Mouse (Mus musculus) mature B cell (primary cell): Measurements from ENCODE around the gene Fancd2.

Experiments
- in situ Hi-C: fragments of 300-500 bp; cut with MboI; formaldehyde crosslinking; loops from 2 replicates; pipeline ENCODE4 v1.14.3; 2019

Gene Fancd2

DNA sequence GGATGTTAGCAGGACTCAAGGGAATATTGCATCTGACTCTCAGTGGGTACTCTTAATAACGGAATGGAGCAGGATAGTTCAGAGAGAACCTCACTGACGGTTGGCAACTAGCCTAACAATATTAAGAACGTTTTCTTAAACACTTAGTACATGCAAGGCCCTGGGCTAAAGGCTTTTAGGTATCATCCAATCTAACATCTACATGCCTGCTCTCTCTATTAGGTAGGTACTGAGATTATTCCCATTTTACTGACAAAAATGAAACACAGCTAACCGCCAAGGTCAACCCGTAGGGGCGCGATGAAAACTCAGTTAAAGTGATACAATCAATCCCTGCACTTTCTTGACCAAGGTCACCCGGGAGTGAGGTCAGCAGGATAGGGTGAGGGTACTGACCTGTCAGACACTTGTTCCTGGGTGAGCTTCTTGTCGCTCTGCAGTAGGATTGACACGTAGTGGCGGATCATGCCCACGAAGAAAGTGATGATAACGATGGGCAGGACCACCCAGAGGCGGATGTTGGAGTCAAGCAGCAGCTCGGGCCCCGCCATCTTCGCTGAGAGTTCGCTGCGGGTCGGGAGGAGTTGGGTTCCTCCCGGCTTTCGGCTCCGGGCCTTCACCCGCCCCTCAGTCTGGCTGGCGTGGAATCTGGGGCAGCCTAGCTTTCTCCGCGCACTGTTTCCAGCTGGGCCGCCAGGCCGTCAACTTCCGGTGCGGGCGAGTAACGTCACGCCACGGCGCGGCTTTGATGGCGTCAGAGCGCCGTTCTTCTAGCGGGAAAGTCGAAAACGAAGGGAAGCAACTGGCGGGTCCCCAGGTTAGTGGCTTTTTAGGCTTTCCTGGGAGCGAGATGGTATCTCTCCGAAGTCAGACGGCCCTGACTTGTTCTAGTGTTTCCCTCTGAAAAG, at the start of gene Fancd2, which contains the start of gene Emc3:
Gene Fancd2, plus strand, starts transcription at position 751 of the 908 bp plus-strand sequence.
Gene Emc3, minus strand, starts transcription at position 721 of the 908 bp plus-strand sequence.
- in situ Hi-C loops, result no loop called here

GRCm38 (mm10) chr6:113482477-113483099, 48.9 kb upstream of the Fancd2 start:
- in situ Hi-C loops, result no loop called here

DNA sequence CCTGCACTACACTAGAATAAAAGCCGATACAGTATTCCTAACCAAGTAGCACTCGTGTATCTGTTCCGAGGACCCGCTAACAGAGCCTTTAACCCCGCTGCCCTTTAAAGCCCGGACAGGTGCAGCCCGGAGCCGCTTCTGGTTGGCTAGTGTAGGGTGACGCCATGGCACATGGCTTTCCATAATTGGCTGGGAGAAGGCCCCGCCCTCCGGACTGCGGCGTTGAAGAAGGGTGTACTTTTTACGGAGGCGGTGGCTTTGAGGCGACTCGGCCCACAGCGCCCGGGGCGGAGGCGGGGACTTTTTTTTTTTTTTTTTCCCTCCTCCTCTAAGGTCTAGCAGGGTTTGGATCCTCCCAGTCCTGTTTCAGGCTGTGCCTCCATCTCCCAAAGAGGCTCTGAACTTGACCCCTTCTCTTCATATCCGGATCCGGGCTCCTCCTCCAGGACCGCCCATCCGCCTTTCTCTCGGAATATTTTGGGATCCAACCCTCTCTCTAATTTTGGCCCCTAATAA, 48.3 kb upstream of the Fancd2 start, which contains the start of gene Creld1:
Gene Creld1, plus strand, starts transcription at position 198 of the 516 bp plus-strand sequence.
- in situ Hi-C loops, result no loop called here

DNA sequence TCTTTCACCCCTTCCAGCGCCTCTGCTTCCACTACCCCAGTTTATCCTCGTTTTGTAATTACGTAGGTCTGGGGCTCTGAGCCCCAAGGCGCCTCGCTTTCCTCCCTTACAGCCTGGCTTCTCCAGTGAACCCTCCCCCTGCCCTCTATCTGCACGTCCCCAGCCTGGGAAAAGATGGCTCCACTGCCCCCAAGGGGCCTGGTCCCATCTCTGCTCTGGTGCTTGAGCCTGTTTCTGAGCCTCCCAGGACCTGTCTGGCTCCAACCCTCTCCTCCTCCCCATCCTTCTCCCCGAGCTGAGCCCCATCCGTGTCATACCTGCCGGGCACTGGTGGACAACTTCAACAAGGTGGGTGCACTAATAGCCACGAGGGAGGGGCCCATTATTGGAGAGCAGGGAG, 47.8 kb upstream of the Fancd2 start:
- in situ Hi-C loops, result no loop called here

DNA sequence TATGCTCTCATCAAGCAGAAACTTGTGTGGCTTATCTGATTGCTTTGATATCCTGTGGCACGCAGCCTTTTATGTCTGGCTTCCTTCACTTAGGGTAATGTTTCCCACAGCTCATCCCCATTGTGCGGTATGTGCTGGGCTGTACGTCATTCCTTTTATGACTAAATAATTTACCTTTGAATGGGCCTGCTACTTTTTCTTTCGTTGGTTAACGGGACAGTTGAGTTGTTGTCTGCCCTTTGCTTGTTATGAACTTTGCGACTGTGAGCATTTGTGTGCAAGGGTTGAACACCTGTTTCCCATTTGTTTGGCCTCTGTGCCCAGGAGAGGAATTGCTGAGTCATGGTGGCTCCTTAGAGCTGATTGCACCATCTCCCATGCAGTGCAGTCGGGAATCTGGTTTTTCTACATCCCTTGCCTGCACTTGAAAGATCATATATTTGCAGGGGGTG, 44.3 kb upstream of the Fancd2 start:
- in situ Hi-C loops, result no loop called here

GRCm38 (mm10) chr6:113489410-113489809, 42.1 kb upstream of the Fancd2 start:
- in situ Hi-C loops, result no loop called here

DNA sequence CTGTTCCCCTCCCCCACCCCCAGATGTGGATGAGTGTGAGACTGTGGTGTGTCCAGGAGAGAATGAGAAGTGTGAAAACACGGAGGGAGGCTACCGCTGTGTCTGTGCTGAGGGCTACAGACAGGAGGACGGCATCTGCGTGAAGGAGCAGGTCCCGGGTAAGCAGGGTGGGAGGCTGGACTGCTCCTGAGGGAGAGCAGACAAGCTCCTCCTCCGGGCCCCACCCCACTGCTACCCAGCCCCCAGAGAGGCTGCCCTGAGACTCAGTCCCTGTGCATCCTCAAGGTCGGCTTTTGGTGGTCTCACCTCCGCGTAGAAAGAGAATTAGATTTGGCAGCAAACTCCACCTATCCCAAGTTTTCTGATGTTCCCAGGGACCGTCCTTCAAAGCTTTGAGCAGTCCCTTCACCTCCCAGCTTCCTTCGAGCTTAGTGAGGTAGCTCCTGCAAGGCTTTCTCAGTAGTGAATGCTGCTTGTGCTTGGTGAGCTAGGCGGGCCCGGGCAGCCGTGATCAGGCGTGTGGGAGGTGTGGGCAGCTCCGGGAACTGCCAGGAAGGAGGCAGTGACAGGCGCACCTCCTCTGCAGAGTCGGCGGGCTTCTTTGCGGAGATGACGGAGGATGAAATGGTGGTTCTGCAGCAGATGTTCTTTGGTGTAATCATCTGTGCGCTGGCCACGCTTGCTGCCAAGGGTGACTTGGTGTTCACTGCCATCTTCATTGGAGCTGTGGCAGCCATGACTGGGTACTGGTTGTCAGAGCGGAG, 39.2 kb upstream of the Fancd2 start:
- in situ Hi-C loops, result no loop called here

- in situ Hi-C loops, result no loop called here
These were observed 37.2 kb upstream of the Fancd2 start for GRCm38 (mm10) chr6:113494258-113494788.

GRCm38 (mm10) chr6:113495071-113495675, 36.3 kb upstream of the Fancd2 start:
- in situ Hi-C loops, result no loop called here

- in situ Hi-C loops, result no loop called here
These were observed 32.1 kb upstream of the Fancd2 start for GRCm38 (mm10) chr6:113499346-113499745.

GRCm38 (mm10) chr6:113501388-113502084, 29.9 kb upstream of the Fancd2 start, which contains the start of gene Prrt3:
TSS of gene Prrt3 (minus strand) at chr6:113501931.
- in situ Hi-C loops, result no loop called here

- in situ Hi-C loops, result no loop called here
These were observed 28.7 kb upstream of the Fancd2 start for GRCm38 (mm10) chr6:113502801-113503200.

GRCm38 (mm10) chr6:113505689-113506088, 25.8 kb upstream of the Fancd2 start:
- in situ Hi-C loops, result no loop called here

GRCm38 (mm10) chr6:113507130-113507529, 24.4 kb upstream of the Fancd2 start:
- in situ Hi-C loops, result no loop called here

GRCm38 (mm10) chr6:113508272-113508946, 23.1 kb upstream of the Fancd2 start:
- in situ Hi-C loops, result no loop called here

DNA sequence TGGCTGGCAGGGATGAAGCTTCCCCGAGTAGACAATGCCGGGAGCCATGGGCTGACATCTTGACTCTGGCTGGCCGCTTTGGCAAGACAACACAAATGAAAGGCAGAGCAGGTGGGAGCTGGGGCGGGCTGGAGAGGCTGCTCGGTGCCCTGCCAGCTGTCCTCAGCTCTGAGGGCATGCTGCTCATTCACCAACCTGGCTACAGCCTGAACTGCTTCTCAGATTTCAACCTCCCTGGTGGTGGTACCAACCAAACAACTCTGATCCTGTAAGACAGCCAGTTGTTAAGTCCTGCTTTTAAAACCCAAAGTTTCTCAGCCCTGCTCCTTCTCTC, 22.6 kb upstream of the Fancd2 start:
- in situ Hi-C loops, result no loop called here

- in situ Hi-C loops, result no loop called here
These were observed 17.5 kb upstream of the Fancd2 start for GRCm38 (mm10) chr6:113513944-113514343.

- in situ Hi-C loops, result no loop called here
These were observed 16.9 kb upstream of the Fancd2 start for GRCm38 (mm10) chr6:113514600-113514999.

DNA sequence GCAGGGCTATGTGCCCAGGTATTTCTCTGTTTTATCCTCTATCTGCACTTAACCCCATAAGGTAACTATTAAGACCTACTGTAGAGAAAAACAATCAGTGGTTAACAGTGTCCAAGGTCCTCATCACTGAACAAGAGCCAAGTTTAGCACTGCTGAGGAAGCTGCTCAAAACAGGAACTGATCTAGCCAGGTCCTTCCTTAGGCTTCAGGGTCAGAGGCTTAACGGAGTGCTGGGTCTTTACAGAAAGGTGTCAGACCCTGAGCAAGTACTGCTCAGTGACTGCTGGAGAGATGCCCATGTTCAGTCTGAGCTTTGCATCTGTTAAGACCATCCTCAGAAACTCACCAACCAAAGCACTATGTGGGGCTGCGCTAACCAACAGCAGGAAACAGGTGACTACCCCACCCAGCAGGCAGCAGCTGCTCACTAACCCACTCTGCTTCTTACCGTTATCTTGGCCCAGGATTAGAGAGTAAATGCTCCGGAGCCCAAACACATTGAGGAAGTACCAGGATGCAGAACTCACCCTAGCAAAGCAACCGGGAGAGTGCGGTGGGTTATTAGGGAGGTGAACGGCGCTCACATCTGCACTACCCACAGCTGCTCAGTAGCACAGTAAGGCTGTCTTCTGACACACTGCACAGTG, 13.9 kb upstream of the Fancd2 start:
- in situ Hi-C loops, result no loop called here

GRCm38 (mm10) chr6:113522310-113522709, 9.2 kb upstream of the Fancd2 start:
- in situ Hi-C loops, result no loop called here
